ENCODE assay signal across 10 mouse cellular contexts in genomic region chr14:25141933-25142332, GRCm38 (mm10).
DNase-seq lines count a peak whose midpoint lies in the region; ATAC-seq and TF ChIP-seq lines count a peak whose summit lies in the region.
"Had no signal": no experiment of that assay in that cellular context is flagged by ENCODE, and none has a peak within 500 bp of the region (broad histone marks: within the 10 kb centered on the region; RNA-seq: fewer than 3 reads in every experiment).

No protein-coding gene starts in this region.

- peaks cover 25% of the 10 kb centered on the region for H3K4me1 ChIP-seq in intestine, embryonic 15.5 days (replicated peaks)
- no peaks in the 10 kb centered on the region; the same call in 1 of the 2 replicates for H3K4me1 ChIP-seq in intestine, postnatal 0 days (replicated peaks; ENCODE audit: control insufficient read depth, insufficient read depth, low read length)
- peaks cover 27% of the 10 kb centered on the region for H3K4me1 ChIP-seq in embryonic facial prominence, embryonic 13.5 days
- H3K4me1 ChIP-seq in neural tube, embryonic 11.5 days (ENCODE audit: control insufficient read depth, insufficient read depth, low read length), result 0 out of 2 replicates have a peak, but pooled peaks cover 2% of the 10 kb centered on the region
- H3K4me1 ChIP-seq: megakaryocyte, embryonic 14.5 days had no signal

- ATAC-seq in intestine, embryonic 15.5 days, result no peak
- ATAC-seq in intestine, postnatal 0 days, result no peak
- no peak for ATAC-seq in embryonic facial prominence, embryonic 13.5 days (ENCODE audit: insufficient number of reproducible peaks, insufficient read depth, low FRiP score, low TSS enrichment, low read depth)
- ATAC-seq in neural tube, embryonic 11.5 days (ENCODE audit: insufficient read depth, low FRiP score, low TSS enrichment), result no peak

- no peak overlapping the region for H3K4me2 ChIP-seq in intestine, embryonic 15.5 days (replicated peaks)
- no peak overlapping the region for H3K4me2 ChIP-seq in intestine, postnatal 0 days (replicated peaks; ENCODE audit: low read depth)
- 0 out of 2 replicates have a peak overlapping the region, but pooled peaks have one; percentile 11 for H3K4me2 ChIP-seq in embryonic facial prominence, embryonic 13.5 days
- no peak overlapping the region for H3K4me2 ChIP-seq in neural tube, embryonic 11.5 days (ENCODE audit: low read depth)

- H3K27me3 ChIP-seq in intestine, embryonic 15.5 days (replicated peaks), result no peaks in the 10 kb centered on the region
- H3K27me3 ChIP-seq in intestine, postnatal 0 days (replicated peaks; ENCODE audit: control insufficient read depth, insufficient read depth, low read length), result no peaks in the 10 kb centered on the region
- H3K27me3 ChIP-seq in embryonic facial prominence, embryonic 13.5 days, result no peaks in the 10 kb centered on the region
- H3K27me3 ChIP-seq in neural tube, embryonic 11.5 days (ENCODE audit: control insufficient read depth, insufficient read depth, low read length), result no peaks in the 10 kb centered on the region

- peak overlapping the region; percentile 23; the same call in 1 of the 2 replicates for H3K27ac ChIP-seq in intestine, embryonic 15.5 days
- no peak overlapping the region for H3K27ac ChIP-seq in intestine, postnatal 0 days (ENCODE audit: low read depth, low read length)
- peak overlapping the region; percentile 73 for H3K27ac ChIP-seq in embryonic facial prominence, embryonic 13.5 days
- no peak overlapping the region for H3K27ac ChIP-seq in neural tube, embryonic 11.5 days (ENCODE audit: low read depth, low read length)

- peak; percentile 32 to 35 for DNase-seq in kidney, adult 8-10 months
- DNase-seq in neural tube, embryonic 11.5 days (ENCODE audit: low spot score), result peak; percentile 29
- no peak for DNase-seq in layer of hippocampus, adult 8-10 months (ENCODE audit: low spot score in 2 of 2)
- DNase-seq in right cerebral cortex, postnatal 25 days, result no peak
- DNase-seq: adrenal gland, postnatal 10 days; thymus, postnatal 14 days had no signal

- no peaks in the 10 kb centered on the region for H3K9me3 ChIP-seq in intestine, embryonic 15.5 days
- H3K9me3 ChIP-seq in intestine, postnatal 0 days (ENCODE audit: control insufficient read depth), result no peaks in the 10 kb centered on the region
- no peaks in the 10 kb centered on the region for H3K9me3 ChIP-seq in embryonic facial prominence, embryonic 13.5 days
- H3K9me3 ChIP-seq in neural tube, embryonic 11.5 days (ENCODE audit: control insufficient read depth, low read length), result no peaks in the 10 kb centered on the region
- H3K9me3 ChIP-seq: megakaryocyte, embryonic 14.5 days had no signal

- H3K36me3 ChIP-seq in intestine, embryonic 15.5 days, result no peaks in the 10 kb centered on the region
- no peaks in the 10 kb centered on the region for H3K36me3 ChIP-seq in intestine, postnatal 0 days (ENCODE audit: control insufficient read depth, insufficient read depth)
- H3K36me3 ChIP-seq in embryonic facial prominence, embryonic 13.5 days, result no peaks in the 10 kb centered on the region
- no peaks in the 10 kb centered on the region for H3K36me3 ChIP-seq in neural tube, embryonic 11.5 days (ENCODE audit: control insufficient read depth, insufficient read depth, low read length)

- no peak overlapping the region for H3K9ac ChIP-seq in intestine, embryonic 15.5 days
- no peak overlapping the region for H3K9ac ChIP-seq in intestine, postnatal 0 days (ENCODE audit: low read depth, low read length)
- H3K9ac ChIP-seq in embryonic facial prominence, embryonic 13.5 days, result 0 out of 2 replicates have a peak overlapping the region, but pooled peaks have one; percentile 44
- no peak overlapping the region for H3K9ac ChIP-seq in neural tube, embryonic 11.5 days (ENCODE audit: low read length)

- WGBS in intestine, embryonic 15.5 days, result 45% methylated on average over 9 of the region's 9 CpGs
- WGBS in intestine, postnatal 0 days, result 62% methylated on average over 9 of the region's 9 CpGs
- 9% methylated on average over 9 of the region's 9 CpGs for WGBS in embryonic facial prominence, embryonic 13.5 days
- 48% methylated on average over 9 of the region's 9 CpGs for WGBS in neural tube, embryonic 11.5 days

- H3K4me3 ChIP-seq in intestine, embryonic 15.5 days (replicated peaks), result no peak overlapping the region
- no peak overlapping the region for H3K4me3 ChIP-seq in intestine, postnatal 0 days (ENCODE audit: low read depth, low read length)
- H3K4me3 ChIP-seq in embryonic facial prominence, embryonic 13.5 days, result no peak overlapping the region
- no peak overlapping the region for H3K4me3 ChIP-seq in neural tube, embryonic 11.5 days (ENCODE audit: low read depth, low read length)
- H3K4me3 ChIP-seq: megakaryocyte, embryonic 14.5 days had no signal

- no peak for TF ChIP-seq CTCF in intestine, postnatal 0 days (IDR thresholded peaks at IDR 0.05; ENCODE audit: low read depth)

Comparison
In these comparisons a context has a peak if more than half of its experiments do, and no peak if none do; other contexts are left out.
1. H3K27ac ChIP-seq: peak in intestine, embryonic 15.5 days (single experiment) and embryonic facial prominence, embryonic 13.5 days (single experiment); none in intestine, postnatal 0 days (single experiment) and neural tube, embryonic 11.5 days (single experiment).
2. DNase-seq: peak in kidney, adult 8-10 months (2 of 2) and neural tube, embryonic 11.5 days (single experiment); none in layer of hippocampus, adult 8-10 months (0 of 2) and right cerebral cortex, postnatal 25 days (single experiment).